Mouse (Mus musculus): ENCODE measurements around the gene Bscl2.

DNA sequence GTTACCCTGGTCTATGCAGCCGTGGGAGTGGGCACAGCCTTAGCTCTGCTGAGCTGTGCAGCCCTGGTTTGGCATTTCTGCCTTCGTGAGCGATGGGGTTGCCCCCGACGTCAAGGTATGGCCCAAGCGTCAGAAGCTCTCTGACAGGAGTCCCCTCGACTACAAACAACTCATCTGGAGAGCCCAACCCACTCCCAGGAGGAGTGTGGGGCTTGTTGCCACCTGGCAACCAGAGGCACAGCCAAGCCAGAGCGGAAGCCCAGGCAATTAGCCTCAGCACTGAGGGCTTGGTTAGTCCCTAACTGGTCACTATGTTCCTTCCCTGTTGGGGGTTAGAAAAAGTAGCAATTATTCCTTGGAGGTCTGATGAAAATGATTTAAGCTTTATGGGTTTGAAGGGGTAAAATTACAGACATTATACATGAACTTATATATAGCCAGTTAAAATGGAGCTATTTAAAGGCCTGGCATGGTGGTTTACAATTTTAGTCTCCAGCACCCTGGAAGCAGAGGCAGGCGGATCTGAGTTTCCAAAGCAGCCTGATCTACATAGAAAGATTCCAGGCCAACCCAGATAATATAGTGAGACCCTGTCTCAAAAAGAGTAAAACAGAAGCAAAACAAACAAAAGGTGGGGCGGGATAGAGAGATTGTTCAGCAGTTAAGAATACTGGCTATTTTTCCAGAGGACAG is 15.1 kb downstream of the Bscl2 start:
- no peak for TF ChIP-seq POLR2A (IDR thresholded peaks at IDR 0.05; ENCODE audit: borderline replicate concordance, insufficient read depth, low read length)
- TF ChIP-seq CTCF (IDR thresholded peaks at IDR 0.05; ENCODE audit: borderline replicate concordance, insufficient read depth, low read depth, low read length): no peak
